Mouse (Mus musculus) myocyte (in vitro differentiated cells): ENCODE results near the gene Syce3. TPM values are rescaled to one million over a fixed set of nuclear protein-coding genes. Genes with fewer than 3 reads are reported as not detected.

Source experiments
- H3K27me3 ChIP-seq: one replicate; pipeline ENCODE4 v1.6.1; 2011; ENCODE audit not compliant: control insufficient read depth, insufficient read depth, insufficient read length
- H3K36me3 ChIP-seq: one replicate; pipeline ENCODE4 v1.6.1; 2011; ENCODE audit not compliant: control insufficient read depth, insufficient read depth
- H3K4me2 ChIP-seq: one replicate; pipeline ENCODE4 v1.6.1; 2011; ENCODE audit warnings: low read depth, control low read depth
- H3K4me3 ChIP-seq: one replicate; pipeline ENCODE4 v1.5.1; 2011; ENCODE audit warnings: mild to moderate bottlenecking, control low read depth, moderate library complexity
- H3K79me2 ChIP-seq: one replicate; pipeline ENCODE4 v1.6.1; 2011; ENCODE audit not compliant: control insufficient read depth, insufficient read depth
- H3ac ChIP-seq: one replicate; pipeline ENCODE4 v1.6.1; 2011; ENCODE audit not compliant: control insufficient read depth, insufficient read length
- CEBPB ChIP-seq: IDR thresholded peaks from 2 replicates; pipeline ENCODE4 v1.6.1; 2011; ENCODE audit warnings: mild to moderate bottlenecking, moderate library complexity; ENCODE audit not compliant: poor library complexity, insufficient read depth, severe bottlenecking
- E2F4 ChIP-seq: IDR thresholded peaks from one replicate; pipeline ENCODE4 v1.6.1; 2011; ENCODE audit warnings: mild to moderate bottlenecking, control low read depth, moderate library complexity; ENCODE audit not compliant: insufficient read depth
- MAX ChIP-seq: IDR thresholded peaks from one replicate; pipeline ENCODE4 v1.6.1; 2011; ENCODE audit warnings: low read depth, mild to moderate bottlenecking, control low read depth
- MYOD1 ChIP-seq, 3 experiments: IDR thresholded peaks; one replicate each; pipeline ENCODE4 v1.6.1; 2011; ENCODE audit warnings: control low read depth in 2 of 3, low read depth in 2 of 3, mild to moderate bottlenecking in 2 of 3, moderate library complexity in 1 of 3; ENCODE audit not compliant: insufficient read length in 2 of 3, control insufficient read depth in 1 of 3
- MYOG ChIP-seq, 3 experiments: IDR thresholded peaks; one replicate each; pipeline ENCODE4 v1.6.1; 2011; ENCODE audit warnings: control low read depth in 2 of 3, low read depth in 2 of 3, mild to moderate bottlenecking in 2 of 3; ENCODE audit not compliant: insufficient read length in 2 of 3, control insufficient read depth in 1 of 3, insufficient read depth in 1 of 3
- POLR2A ChIP-seq: IDR thresholded peaks from one replicate; pipeline ENCODE4 v1.6.1; 2011; ENCODE audit warnings: low read depth, mild to moderate bottlenecking, control low read depth, moderate library complexity; ENCODE audit not compliant: insufficient read length
- POLR2AphosphoS2 ChIP-seq: IDR thresholded peaks from one replicate; pipeline ENCODE4 v1.6.1; 2011; ENCODE audit warnings: low read depth, control low read depth; ENCODE audit not compliant: insufficient read length
- REST ChIP-seq: IDR thresholded peaks from one replicate; pipeline ENCODE4 v1.6.1; 2011; ENCODE audit warnings: mild to moderate bottlenecking, control low read depth, moderate library complexity; ENCODE audit not compliant: insufficient read depth, insufficient read length
- SRF ChIP-seq: IDR thresholded peaks from one replicate; pipeline ENCODE4 v1.6.1; 2011; ENCODE audit warnings: low read depth; ENCODE audit not compliant: control insufficient read depth, insufficient read length
- TCF12 ChIP-seq: IDR thresholded peaks from one replicate; pipeline ENCODE4 v1.6.1; 2011; ENCODE audit warnings: mild to moderate bottlenecking, control low read depth; ENCODE audit not compliant: poor library complexity, insufficient read depth, severe bottlenecking
- TCF3 ChIP-seq: IDR thresholded peaks from one replicate; pipeline ENCODE4 v1.6.1; 2011; ENCODE audit warnings: low read depth, control low read depth; ENCODE audit not compliant: insufficient read length
- USF1 ChIP-seq: IDR thresholded peaks from one replicate; pipeline ENCODE4 v1.6.1; 2011; ENCODE audit warnings: low read depth, mild to moderate bottlenecking, control low read depth, moderate library complexity
- polyA plus RNA-seq: library from polyadenylated mRNA; unstranded; fragments of >200 nt; fragmentation: generic; extraction: Trizol; gene quantifications from one replicate; pipeline ENCODE4 v1.2.1, GENCODE M21; 2012; ENCODE audit warnings: missing spikeins

Gene Syce3
- polyA plus RNA-seq, 1 experiment: not detected

GRCm38 (mm10) chr15:89358784-89359183 is 51.5 kb downstream of the Syce3 start:
- Histone ChIP-seq H3K4me3 (no peak overlapping the region), H3K36me3 (peaks cover 40% of the 10 kb centered on the region), H3K79me2 (peaks cover 76% of the 10 kb centered on the region), H3K4me2 (no peak overlapping the region), H3ac (no peak overlapping the region), H3K27me3 (no peaks in the 10 kb centered on the region)
- TF ChIP-seq USF1: no peak
- no peak for TF ChIP-seq SRF
- TF ChIP-seq POLR2AphosphoS2: no peak
- no peak for TF ChIP-seq MYOD1 (IDR thresholded peaks at IDR 0.05; ENCODE audit: control insufficient read depth in 1 of 3, insufficient read length in 2 of 3, low read depth in 2 of 3)
- no peak for TF ChIP-seq MYOG (IDR thresholded peaks at IDR 0.05; ENCODE audit: control insufficient read depth in 1 of 3, insufficient read depth in 1 of 3, insufficient read length in 2 of 3, low read depth in 2 of 3)
- TF ChIP-seq POLR2A: no peak
- TF ChIP-seq E2F4: no peak
- no peak for TF ChIP-seq CEBPB
- no peak for TF ChIP-seq TCF3

- H3ac ChIP-seq: peak overlapping the region; percentile 67
- TF ChIP-seq CEBPB (no peak), MAX (no peak), E2F4 (peak; percentile 13), TCF3 (no peak), POLR2A (peak; percentile 47), TCF12 (no peak), POLR2AphosphoS2 (peak; percentile 58), MYOD1 (IDR thresholded peaks at IDR 0.05; ENCODE audit: control insufficient read depth in 1 of 3, insufficient read length in 2 of 3, low read depth in 2 of 3) (no peak)
Observed at GRCm38 (mm10) chr15:89356372-89356771, 53.9 kb downstream of the Syce3 start.

GRCm38 (mm10) chr15:89355241-89356187 is 54.8 kb downstream of the Syce3 start, which contains the start of the genes Lmf2 and Ncaph2:
TSS of gene Lmf2 (minus strand) at chr15:89355659.
TSS of gene Ncaph2 (plus strand) at chr15:89355719.
- H3K36me3 ChIP-seq: peaks cover 15% of the 10 kb centered on the region
- peak within 1 kb of the TSS; percentile 97 for H3K4me3 ChIP-seq
- H3ac ChIP-seq: peak within 1 kb of the TSS; percentile 67
- peaks cover 62% of the 10 kb centered on the region for H3K79me2 ChIP-seq
- H3K4me2 ChIP-seq: peak within 1 kb of the TSS; percentile 86
- no peak for TF ChIP-seq TCF12
- TF ChIP-seq MYOD1 (IDR thresholded peaks at IDR 0.05; ENCODE audit: control insufficient read depth in 1 of 3, insufficient read length in 2 of 3, low read depth in 2 of 3): no peak
- TF ChIP-seq MYOG (IDR thresholded peaks at IDR 0.05; ENCODE audit: control insufficient read depth in 1 of 3, insufficient read depth in 1 of 3, insufficient read length in 2 of 3, low read depth in 2 of 3): peak in 1 of 3 experiments; percentile 7
- no peak for TF ChIP-seq REST
- TF ChIP-seq TCF3: no peak
- TF ChIP-seq USF1: no peak
- peak; percentile 89 for TF ChIP-seq E2F4
- peak; percentile 70 for TF ChIP-seq POLR2A
- TF ChIP-seq MAX: no peak
- no peak for TF ChIP-seq CEBPB
- TF ChIP-seq POLR2AphosphoS2: peak; percentile 78
- peak; percentile 84 for TF ChIP-seq SRF
- H3K27me3 ChIP-seq: no peaks in the 10 kb centered on the region

More at GRCm38 (mm10) chr15:89356372-89356771, 53.9 kb downstream of the Syce3 start:
- H3K79me2 ChIP-seq: peaks cover 71% of the 10 kb centered on the region
- no peaks in the 10 kb centered on the region for H3K27me3 ChIP-seq
- H3K4me3 ChIP-seq: peak overlapping the region; percentile 97
- peak overlapping the region; percentile 86 for H3K4me2 ChIP-seq
- H3K36me3 ChIP-seq: peaks cover 24% of the 10 kb centered on the region

- Histone ChIP-seq H3K36me3 (peaks cover 12% of the 10 kb centered on the region), H3K27me3 (no peaks in the 10 kb centered on the region), H3K79me2 (peaks cover 51% of the 10 kb centered on the region), H3K4me2 (peak overlapping the region; percentile 75), H3ac (peak overlapping the region; percentile 67), H3K4me3 (peak overlapping the region; percentile 97)
- TF ChIP-seq MYOG (IDR thresholded peaks at IDR 0.05; ENCODE audit: control insufficient read depth in 1 of 3, insufficient read depth in 1 of 3, insufficient read length in 2 of 3, low read depth in 2 of 3) (no peak), USF1 (no peak), E2F4 (no peak), CEBPB (no peak), MAX (no peak), SRF (no peak), MYOD1 (IDR thresholded peaks at IDR 0.05; ENCODE audit: control insufficient read depth in 1 of 3, insufficient read length in 2 of 3, low read depth in 2 of 3) (no peak), TCF3 (no peak), REST (no peak), TCF12 (no peak), POLR2A (no peak), POLR2AphosphoS2 (no peak)
Observed at GRCm38 (mm10) chr15:89354455-89354854, 55.8 kb downstream of the Syce3 start.
